Mouse (Mus musculus): Measurements from ENCODE around the gene Myh10.

- 0 out of 2 replicates have a peak, but pooled peaks have one; percentile 2 for TF ChIP-seq CTCF (IDR thresholded peaks at IDR 0.05; ENCODE audit: low read depth)
- no peak for TF ChIP-seq EP300 (IDR thresholded peaks at IDR 0.05; ENCODE audit: low read depth)
These were observed 792 bp downstream of the Myh10 start for GRCm38 (mm10) chr11:68692010-68692692.

Data from liver, embryonic 14.5 days (tissue).